Mouse (Mus musculus) thymus, postnatal 36 days (tissue): ENCODE data around the gene Tnrc6b.
A peak's percentile ranks its signal among the peaks of the same experiment; 100 is the strongest.
"Not testable (repeated sequence)": the region's sequence is repeated elsewhere in the genome, so short reads cannot be mapped to it uniquely, and the experiment has no call there.

ENCODE experiments used
- DNase-seq, 2 experiments: peaks; one replicate each; pipeline ENCODE4 v3.0.0; 2022; ENCODE audit warnings: mixed read lengths in 2 of 2

Tnrc6b gene

DNA sequence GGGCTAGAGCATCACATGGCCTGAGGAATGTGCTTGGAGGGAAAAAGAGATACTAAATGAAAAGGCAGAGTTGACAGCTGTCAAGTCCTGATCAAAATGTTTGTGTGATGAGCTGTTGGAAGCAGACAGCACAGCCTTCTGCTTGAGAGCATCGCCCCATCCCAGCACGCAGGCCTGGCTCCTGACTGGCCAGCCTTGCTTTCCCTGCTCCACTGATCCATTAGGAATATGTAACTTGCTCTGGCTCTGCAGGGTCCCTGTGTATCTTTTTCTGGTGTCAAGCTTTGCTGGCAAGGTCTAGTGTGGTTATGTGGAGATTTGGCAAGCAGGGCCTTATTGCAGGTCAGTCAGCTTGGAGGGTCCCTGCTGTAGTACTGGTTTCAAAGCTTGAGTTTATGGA lies 148.3 kb downstream of the Tnrc6b start:
- DNase-seq: no peak

GRCm38 (mm10) chr15:80861302-80861701 lies 150.2 kb downstream of the Tnrc6b start:
- no peak for DNase-seq

GRCm38 (mm10) chr15:80862027-80862426 lies 150.9 kb downstream of the Tnrc6b start:
- DNase-seq: no peak

- not testable (repeated sequence) for DNase-seq
These were observed 157.5 kb downstream of the Tnrc6b start for GRCm38 (mm10) chr15:80868603-80869002.

GRCm38 (mm10) chr15:80874726-80875125 lies 163.6 kb downstream of the Tnrc6b start:
- no peak for DNase-seq

DNA sequence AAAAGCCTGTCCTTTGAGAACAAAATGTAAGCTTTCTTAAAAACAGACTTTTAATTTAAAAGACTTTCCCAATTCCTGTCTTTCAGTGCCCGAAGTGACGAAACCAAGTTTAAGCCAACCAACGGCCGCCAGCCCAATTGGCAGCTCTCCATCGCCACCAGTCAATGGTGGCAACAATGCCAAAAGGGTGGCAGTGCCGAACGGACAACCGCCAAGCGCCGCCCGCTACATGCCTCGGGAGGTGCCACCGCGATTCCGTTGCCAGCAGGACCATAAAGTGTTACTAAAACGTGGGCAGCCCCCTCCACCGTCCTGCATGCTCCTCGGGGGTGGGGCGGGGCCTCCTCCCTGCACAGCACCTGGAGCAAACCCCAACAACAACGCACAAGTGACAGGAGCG lies 165.1 kb downstream of the Tnrc6b start:
- DNase-seq: no peak

DNA sequence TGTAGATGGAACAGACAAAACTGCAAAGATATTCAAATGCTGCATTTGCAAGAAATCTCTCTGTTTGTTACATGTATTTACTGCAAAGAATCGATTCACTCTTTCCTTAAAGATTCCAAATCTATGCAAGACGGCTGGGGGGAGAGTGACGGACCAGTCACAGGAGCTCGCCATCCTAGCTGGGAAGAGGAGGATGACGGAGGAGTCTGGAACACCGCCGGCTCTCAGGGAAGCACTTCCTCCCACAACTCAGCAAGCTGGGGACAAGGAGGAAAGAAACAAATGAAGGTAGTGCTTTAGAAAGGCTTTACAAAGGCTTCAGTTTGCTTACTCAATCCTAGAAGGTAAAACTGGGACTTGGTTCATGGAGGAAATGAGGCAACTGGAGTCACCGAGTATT lies 173.0 kb downstream of the Tnrc6b start:
- no peak for DNase-seq

- no peak for DNase-seq
These were observed 175.4 kb downstream of the Tnrc6b start for GRCm38 (mm10) chr15:80886361-80887156.

- DNase-seq: no peak
These were observed 181.2 kb downstream of the Tnrc6b start for GRCm38 (mm10) chr15:80892341-80892740.

DNA sequence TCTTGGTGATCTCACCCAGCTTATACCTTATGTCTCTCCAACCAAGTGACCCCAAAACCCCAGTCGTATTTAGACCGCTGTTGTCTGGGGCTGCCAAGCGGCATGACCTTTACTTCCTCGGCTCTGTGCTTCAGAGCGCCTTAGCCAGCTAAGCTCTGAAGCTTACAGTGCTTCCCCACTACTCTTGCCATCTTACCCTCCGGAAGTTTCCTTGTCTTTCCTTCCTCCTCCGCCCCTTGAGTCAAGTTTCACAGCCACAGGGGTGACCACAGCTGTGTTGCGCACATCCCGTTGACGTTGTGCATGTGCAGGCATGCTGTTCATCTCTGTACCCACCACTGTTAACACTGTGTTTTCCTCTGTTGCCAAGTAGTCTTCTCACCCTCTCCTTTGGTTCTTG lies 185.6 kb downstream of the Tnrc6b start:
- peak; percentile 41 to 58 for DNase-seq

- DNase-seq: no peak
These were observed 186.8 kb downstream of the Tnrc6b start for GRCm38 (mm10) chr15:80897911-80898310.

- no peak for DNase-seq
These were observed 188.7 kb downstream of the Tnrc6b start for GRCm38 (mm10) chr15:80899806-80900205.

DNA sequence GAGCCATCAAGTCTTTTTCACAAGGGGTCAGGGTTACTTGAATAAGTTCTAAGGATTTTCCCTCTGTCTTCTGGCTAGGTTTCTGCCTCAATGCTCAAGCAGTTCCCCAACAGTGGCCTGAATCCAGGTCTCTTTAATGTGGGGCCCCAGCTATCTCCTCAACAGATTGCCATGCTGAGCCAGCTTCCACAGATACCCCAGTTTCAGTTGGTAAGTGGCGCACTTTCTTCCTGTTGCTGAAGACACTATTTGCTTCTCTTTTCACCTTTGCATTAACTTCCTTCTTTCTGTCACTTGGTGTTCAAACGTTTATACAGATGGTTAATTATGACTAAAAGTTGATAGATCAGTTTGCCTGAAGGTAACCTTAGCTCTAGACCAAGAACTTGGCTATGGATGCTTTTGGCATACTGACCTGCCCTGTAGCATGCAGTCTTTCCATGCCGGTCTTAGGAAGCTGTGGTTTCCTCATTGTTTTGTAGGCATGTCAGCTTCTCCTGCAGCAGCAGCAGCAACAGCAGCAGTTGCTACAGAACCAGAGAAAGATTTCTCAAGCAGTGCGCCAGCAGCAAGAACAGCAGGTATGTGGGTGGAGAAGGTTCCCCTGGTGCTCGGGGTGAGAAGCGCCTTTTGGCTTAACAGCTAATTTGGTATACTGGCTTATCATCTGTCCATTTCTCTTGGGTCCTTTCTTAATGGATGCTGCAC lies 190.8 kb downstream of the Tnrc6b start:
- DNase-seq: no peak

GRCm38 (mm10) chr15:80904776-80905175 lies 193.7 kb downstream of the Tnrc6b start:
- not testable (repeated sequence) for DNase-seq

DNA sequence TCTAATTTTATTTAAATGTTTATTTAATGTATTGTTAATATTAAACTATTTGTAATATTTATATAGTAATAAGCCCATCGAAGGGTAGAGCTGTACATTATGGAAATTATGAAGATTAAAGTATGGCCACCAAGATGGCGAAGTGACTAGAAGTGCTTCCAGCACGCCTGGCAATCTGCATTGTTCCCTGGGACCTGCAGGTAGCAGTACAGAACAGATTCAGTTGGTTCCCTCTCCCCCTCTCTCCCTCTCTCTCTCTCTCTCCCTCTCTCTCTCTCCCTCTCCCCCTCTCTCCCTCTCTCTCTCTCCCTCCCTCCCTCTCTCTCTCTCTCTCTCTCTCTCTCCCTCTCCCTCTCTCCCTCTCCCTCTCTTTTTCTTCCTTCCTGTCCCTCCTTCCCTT lies 199.1 kb downstream of the Tnrc6b start:
- DNase-seq: no peak

GRCm38 (mm10) chr15:80910790-80911531 lies 199.8 kb downstream of the Tnrc6b start:
- DNase-seq: no peak

- no peak for DNase-seq
These were observed 201.1 kb downstream of the Tnrc6b start for GRCm38 (mm10) chr15:80912175-80912574.

DNA sequence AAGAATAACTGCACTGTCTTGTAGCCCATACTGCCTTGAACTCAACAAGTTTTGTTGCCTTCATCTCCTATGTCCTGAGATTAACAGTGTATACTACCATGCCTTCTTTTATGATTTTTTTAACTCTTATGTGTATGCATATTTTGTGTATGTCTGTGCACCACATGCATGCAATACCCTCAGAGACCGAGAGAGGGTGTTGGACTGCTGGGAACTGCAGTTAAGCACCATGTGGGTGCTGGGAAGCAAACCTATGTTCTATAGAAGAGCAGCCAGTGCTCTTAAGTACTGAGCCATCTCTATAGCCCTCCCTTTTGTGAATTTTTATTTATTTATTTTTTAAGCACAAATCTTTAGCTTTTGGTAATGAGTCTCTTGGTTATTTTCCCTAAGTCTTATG lies 202.7 kb downstream of the Tnrc6b start:
- DNase-seq: no peak

GRCm38 (mm10) chr15:80915850-80916249 lies 204.7 kb downstream of the Tnrc6b start:
- DNase-seq: no peak

- DNase-seq: no peak
These were observed 205.5 kb downstream of the Tnrc6b start for GRCm38 (mm10) chr15:80916621-80917020.

- DNase-seq: no peak
These were observed 209.2 kb downstream of the Tnrc6b start for GRCm38 (mm10) chr15:80920346-80920745.

GRCm38 (mm10) chr15:80921781-80922180 lies 210.7 kb downstream of the Tnrc6b start:
- peak in 1 of 2 experiments; percentile 35 for DNase-seq

DNA sequence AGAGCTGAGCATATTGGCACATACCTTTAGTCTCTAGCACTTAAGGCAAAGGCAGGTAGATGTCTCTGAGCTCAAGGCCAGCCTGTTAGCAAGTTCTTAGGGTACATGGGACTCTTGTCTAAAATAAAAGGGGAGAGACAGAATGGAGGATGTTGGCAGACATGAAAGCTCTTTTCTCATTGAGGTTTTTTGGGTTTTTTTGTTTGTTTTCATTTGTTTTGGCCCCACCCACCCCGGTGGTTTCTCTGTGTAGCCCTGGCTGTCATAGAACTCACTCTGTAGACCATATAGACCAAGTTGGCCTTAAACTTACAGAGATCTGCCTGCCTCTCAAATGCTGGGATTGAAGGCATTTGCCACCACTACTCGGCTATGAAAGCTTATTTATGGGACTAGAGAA lies 213.1 kb downstream of the Tnrc6b start:
- no peak for DNase-seq
